Mouse (Mus musculus) embryonic stem cell, embryonic (primary cell): ENCODE measurements at regions not wholly inside any gene's neighbourhood (a gene's known extent, or its start where the extent isn't known, plus 50 kb on each side); places are given as distances from the start of the nearest gene placed in this dataset.

ENCODE experiments used
- CTCF ChIA-PET, 4 experiments: fragments of 300-600 bp in 2 of 4; fragments of 350-600 bp in 2 of 4; sonication (Branson Sonifier 250); formaldehyde crosslinking; loops; one replicate each; lab custom pipeline; 2022; ENCODE audit warnings: inconsistent platforms in 2 of 4; lab: Charles Lee
- POLR2A ChIA-PET, 4 experiments: fragments of 300-600 bp in 2 of 4; fragments of 350-600 bp in 2 of 4; sonication (Branson Sonifier 250); formaldehyde crosslinking; loops; one replicate each; lab custom pipeline; 2022; ENCODE audit warnings: antibody characterized with exemption in 4 of 4, inconsistent platforms in 1 of 4; lab: Charles Lee

DNA sequence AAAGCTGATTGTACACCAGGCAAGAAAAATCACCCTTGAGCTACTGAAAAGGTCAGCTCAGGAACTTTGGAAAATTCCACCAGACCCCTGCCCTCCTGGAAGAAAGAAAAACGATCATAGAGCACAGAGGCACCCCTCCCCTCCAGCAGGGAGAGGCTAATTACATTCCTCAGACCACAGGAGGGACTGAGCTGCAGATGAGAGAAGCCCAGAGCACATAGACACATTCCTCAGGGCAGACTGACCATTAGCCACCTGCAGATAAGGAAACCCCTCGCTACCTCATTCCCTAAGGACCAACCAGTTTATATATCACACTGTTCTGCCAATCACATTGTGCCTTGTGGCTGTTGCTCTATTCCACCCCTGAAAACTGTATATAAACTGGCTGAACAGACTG lies 230.3 kb downstream of the Parp8 start:
- ChIA-PET POLR2A (interaction anchor here in 1 of 4 experiments (0.8 kb wide), 1 partner anchor 10 kb away, joined by 3 read pairs; no protein-coding TSS in a partner anchor), CTCF (no interaction called here)

DNA sequence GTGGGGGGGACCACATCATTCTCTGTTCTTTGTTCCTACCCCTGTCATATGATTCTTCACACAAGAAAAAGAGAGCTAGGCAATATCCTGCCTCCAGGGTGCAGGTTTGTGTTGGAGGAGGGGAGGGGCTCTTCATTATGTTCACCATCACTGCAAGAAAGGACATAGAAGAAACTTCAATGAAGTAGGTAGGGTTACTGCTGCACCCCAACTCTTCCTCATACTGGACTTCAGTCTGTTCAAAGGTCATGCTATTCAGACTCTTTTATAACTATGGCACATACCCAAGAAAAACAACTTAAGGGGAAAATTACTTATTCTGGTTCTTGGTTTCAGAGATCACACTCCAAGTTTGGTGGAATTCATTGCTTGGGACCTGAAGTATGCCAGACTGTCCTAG lies 243.7 kb downstream of the Parp8 start:
- ChIA-PET POLR2A (no interaction called here), CTCF (no interaction called here)

DNA sequence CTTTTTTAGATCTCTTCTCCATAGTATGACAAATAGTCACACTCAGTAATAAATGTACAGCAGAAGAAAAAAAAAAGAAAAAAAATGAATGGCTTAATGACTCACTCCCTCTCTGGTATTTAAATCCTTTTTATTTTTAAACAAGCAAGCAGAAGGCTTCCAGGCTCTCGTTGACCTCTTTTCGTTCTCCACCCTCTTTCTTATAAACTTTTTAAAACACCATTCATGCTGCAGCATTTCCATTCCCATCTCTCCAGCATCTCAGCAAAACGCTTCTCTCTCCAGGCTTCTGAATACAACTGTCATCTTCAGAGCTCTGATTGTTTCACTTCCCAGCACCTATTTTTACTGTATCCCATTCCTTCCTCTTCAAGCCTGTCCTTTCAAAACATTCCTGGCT lies 259.8 kb downstream of the Parp8 start:
- CTCF ChIA-PET = no interaction called here
- POLR2A ChIA-PET = interaction anchor here in 1 of 4 experiments (0.5 kb wide), 1 partner anchor 450 kb away, joined by 3 read pairs; no protein-coding TSS in a partner anchor

DNA sequence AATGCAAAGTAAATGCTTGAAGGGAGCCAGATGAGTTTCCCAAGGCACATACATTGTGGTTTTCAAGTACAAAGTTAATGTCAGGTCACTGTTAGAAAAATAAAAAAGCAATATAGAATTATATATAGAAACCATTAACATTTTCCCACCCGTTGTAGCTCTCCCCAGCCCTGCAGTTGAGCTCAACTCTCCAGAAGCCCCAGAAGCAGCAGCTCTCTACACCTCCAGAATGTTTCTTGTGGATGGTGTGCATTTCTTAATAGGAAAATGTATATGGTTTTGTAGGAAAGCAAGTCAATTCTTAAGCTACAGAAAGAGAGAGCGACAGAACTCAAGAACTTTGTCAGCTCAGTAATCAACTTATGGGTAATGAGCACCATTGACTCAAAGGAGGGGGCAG lies 265.4 kb downstream of the Parp8 start:
- CTCF ChIA-PET = interaction anchor here in 1 of 4 experiments (0.8 kb wide), 1 partner anchor 177 kb away, joined by 3 read pairs; no protein-coding TSS in a partner anchor
- POLR2A ChIA-PET = no interaction called here

DNA sequence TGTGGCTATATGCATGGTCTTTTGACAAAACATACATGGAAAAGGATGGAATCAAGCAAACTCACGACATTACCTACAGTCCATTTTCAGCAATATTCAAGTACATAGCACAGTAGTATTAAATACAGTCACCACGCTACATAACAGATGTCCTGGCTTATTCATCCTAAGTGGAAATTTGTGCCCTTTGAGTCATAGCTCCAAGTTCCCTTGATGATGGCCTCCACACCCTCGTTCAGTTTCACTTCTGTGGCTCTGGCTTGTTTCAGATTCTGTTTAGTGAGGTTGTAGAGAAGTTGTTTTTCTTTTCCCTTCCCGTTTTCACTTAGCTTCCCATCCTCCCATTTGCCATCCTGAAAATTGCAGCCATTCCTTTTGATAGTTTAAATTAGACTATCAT lies 284.5 kb downstream of the Parp8 start:
- POLR2A ChIA-PET = interaction anchor here in 1 of 4 experiments (0.6 kb wide), 1 partner anchor 8 kb away, joined by 3 read pairs; no protein-coding TSS in a partner anchor
- CTCF ChIA-PET = no interaction called here

DNA sequence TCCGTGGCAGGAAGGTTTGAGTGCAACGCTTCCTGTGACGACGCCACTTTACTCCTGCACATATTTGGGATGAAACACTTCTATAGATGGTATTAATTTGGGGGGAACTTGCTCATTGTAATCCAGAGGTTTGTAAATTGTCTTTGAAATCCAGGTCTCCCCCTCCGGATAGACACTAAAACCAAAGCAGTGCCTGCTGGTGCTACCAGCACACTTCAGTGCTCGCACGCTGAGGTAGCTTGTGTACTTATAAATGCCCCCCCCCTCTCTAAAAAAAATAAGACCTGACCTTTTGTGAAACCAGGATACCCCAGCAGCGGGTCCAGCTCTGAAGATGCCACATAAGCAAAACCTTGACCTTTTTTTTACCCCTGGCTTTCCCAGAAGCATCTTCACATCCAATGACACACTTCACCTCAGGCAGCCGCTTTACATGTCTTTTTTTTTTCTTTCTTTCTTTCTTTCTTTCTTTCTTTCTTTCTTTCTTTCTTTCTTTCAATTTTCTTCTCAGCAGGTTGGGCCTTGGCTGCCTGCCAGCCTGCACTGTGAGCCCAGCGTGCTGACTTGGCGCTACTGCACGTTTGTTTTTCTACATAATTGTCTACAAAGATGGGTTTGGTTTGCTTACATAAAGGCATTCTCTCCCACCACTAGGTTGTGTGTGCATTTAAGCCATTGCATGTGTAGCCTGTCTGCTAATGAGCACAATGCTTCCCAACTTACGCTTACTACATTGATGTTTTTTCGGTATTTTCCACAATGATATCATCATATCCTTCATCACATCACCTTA lies 301.8 kb downstream of the Parp8 start:
- CTCF ChIA-PET = no interaction called here
- POLR2A ChIA-PET = interaction anchor here in 1 of 4 experiments (0.7 kb wide), 1 partner anchor 237 kb away, joined by 3 read pairs; no protein-coding TSS in a partner anchor

DNA sequence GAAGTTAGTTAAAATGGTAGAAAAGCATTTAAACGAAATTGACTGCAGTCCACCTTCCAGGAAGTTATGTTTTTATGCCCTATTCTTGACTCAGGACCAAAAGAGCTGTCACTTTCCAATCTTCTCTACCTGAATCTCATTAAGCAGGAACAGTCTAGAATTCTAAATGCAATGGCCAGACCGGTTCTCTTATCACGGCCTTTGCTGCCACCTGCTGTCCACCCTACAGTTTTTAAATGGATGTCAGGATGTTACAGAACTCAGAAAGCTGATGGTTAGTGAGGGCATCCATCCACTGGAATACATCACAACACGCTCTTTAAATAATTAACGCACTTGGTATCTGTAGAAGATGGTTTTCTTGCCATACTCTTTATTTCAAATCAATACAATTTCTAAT lies 310.5 kb downstream of the Parp8 start:
- ChIA-PET POLR2A (no interaction called here), CTCF (interaction anchor here in 2 of 4 experiments (0.7 to 1.1 kb wide), 3 partner anchors 28 to 1484 kb away, joined by 3 to 4 read pairs (median 3); no protein-coding TSS in a partner anchor)

DNA sequence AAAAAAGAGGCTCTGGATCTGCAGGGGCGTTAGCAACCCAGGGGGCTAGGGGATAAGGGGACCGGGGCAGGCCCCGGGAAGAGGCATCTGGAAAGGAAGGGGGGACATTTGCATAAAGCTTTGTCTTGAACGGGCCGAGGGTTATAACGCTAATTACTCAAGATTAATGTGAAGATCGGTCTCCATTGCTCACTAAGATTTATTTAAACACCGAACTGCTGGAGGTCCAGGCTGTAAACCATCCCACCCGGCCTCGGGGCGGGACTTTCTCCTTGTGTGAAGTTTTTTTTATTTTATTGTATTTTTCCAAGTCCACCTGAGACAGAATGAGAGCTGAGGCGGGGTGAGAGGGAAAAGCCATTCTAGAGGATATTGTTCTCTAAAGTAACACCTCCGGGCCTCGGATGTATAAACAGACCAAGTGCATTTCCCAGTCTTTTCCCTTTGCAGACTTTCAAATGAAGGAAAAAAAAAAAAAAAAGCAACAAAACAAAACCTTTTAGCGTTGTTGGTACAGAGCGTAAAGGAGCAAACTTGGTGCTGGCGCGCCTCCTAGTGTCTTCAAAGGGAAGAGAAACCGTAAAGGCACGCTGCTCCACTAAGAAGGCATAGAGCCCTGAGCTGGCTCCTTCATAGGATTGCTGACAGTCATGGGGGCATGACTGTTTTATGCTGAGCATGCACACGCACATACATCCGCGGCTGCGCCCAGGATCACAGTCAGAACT lies 313.3 kb downstream of the Parp8 start:
- ChIA-PET POLR2A (interaction anchor here in 2 of 4 experiments (0.6 to 0.7 kb wide), 5 partner anchors 45 to 402 kb away, joined by 3 to 5 read pairs (median 3); no protein-coding TSS in a partner anchor), CTCF (interaction anchor here (0.6 to 1.5 kb wide), 23 partner anchors 16 to 1730 kb away, joined by 3 to 11 read pairs (median 4); partner anchors contain the start of gene Isl1 (in 1 of the 4))

DNA sequence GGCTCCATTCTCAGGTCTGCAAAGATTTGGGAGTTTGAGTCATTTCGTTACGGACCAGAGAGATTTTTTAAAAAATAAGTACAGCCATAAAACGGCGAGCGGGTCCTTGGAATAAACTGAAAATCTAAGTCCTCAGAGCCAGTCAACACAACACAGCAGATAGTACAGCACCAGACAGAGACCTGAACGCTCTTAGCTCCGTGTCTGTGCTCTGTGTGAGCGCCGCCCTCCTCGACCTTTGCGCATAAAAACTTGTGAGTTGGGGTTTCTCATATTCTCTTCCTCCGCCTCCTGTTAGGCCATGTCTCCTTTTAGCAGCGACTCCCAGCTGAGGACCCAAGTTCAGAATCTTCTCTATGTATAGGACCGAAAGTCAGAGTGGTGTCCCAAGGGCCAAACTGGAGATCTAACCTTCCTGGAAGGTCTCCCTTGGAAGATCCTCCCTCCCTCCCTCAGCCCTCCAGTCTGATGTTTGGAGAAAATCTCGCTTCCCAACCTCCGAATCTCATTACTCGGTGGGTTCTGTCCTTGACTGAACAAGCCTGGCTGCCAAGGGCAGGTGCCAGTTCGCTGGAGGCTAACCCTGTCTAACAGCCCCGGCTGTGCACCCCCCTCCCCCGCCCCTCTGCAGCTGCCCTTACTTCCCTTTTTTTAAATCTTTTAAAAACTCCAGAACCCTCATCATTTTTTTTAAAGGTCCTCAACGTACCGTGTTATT lies 314.0 kb downstream of the Parp8 start:
- CTCF ChIA-PET = interaction anchor here in 2 of 4 experiments (0.7 to 1.5 kb wide), 5 partner anchors 50 to 1481 kb away, joined by 3 to 11 read pairs (median 4); no protein-coding TSS in a partner anchor
- POLR2A ChIA-PET = interaction anchor here in 2 of 4 experiments (0.6 to 0.7 kb wide), 3 partner anchors 45 to 177 kb away, joined by 3 read pairs; no protein-coding TSS in a partner anchor

DNA sequence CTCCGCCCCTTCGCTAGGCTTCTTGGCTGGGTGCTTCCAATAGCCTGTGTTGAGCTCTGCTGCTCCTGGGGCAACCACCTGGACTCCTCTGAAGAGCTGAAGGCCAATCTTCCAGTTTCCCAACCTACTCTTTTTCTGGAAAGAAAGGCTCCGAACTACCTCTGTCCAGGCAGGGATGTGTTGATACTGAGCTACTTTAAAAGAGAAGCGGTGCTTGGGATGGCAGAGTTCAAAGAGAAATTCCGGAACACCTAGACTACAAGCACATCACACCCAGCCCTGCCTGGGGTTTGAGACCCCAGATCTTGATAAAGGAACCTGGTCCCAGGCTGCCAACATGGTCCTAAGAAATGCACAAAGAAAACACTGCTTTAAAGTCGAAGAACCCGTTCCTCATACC lies 315.7 kb downstream of the Parp8 start:
- POLR2A ChIA-PET = interaction anchor here in 1 of 4 experiments (0.5 kb wide), 1 partner anchor 46 kb away, joined by 3 read pairs; no protein-coding TSS in a partner anchor
- CTCF ChIA-PET = no interaction called here

DNA sequence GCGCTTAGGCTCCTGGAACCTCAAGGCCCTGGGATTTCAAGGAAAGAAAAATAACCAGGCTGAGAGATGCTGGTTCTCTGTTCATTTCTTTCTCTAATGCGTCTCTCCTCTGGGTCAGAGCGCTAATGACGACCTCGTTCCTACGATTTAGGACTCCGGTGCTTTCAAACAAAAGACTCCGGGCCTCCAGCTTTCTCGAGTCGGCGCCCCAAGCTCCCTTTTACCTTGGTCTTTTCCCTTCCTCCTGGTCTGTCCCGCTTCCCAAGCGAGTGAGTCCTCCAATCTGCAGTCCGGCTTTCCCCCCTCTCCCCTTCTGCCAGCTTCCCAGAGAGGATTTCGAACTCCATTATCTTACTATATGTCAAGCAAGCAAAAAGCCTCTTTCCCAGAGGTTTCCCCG lies 316.5 kb downstream of the Parp8 start:
- POLR2A ChIA-PET = no interaction called here
- CTCF ChIA-PET = no interaction called here

DNA sequence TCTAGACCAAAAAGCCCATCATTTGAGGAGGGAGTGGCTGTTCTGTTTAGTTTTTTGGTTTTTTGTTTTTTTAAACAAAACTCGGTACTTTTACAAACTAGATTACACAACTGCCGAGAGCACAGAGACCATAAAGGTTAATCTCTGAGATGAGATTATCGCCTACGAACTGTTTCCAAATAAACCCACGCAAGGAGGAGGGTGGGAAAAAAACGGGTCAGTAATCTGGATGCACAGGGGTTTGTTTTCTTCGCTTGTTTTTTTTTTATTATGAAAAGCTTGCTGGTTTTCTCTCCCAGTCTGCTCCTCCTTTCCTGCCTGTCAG lies 316.9 kb downstream of the Parp8 start:
- ChIA-PET CTCF (no interaction called here), POLR2A (no interaction called here)

DNA sequence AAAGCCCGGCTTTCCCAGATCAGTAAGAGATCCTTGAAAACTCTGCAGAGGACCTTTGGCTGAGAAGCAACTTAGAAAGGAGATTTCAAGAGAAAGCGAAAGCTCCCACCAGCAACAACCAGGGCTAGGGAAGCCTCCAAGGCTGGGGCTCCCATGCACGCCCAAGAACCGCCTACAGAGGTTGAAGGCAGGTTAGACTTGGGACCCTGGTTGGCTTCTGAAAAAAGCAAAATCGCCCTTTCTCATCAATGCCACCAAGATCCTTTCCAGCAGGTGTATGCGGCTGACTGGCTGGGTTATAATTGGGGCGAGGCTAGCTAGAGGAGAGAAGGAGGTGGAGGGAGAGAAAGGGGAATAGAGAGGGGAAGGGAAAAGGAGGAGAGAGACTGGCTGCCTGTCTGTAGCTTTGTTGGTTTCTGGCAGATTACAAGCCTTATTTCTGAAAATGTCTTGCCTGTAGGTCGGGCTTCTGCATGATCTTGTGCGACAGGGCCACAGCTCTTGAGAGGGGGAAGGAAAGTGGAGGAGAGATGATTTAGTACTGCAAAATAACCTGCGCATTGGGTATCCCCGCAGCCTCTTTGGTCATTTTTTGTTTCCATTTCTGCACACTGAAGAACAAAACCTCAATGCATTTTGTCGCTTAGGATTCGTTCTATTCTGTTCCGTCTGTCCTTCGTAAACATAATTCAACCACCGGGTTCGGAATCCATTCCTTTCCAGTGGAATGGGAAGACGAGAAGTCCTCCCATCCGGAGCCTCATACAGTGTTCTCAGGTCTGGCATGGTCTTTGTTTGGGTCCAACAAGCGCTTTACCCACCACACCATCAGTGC lies 317.5 kb downstream of the Parp8 start:
- CTCF ChIA-PET = interaction anchor here in 1 of 4 experiments (0.5 kb wide), 1 partner anchor 1478 kb away, joined by 4 read pairs; no protein-coding TSS in a partner anchor

DNA sequence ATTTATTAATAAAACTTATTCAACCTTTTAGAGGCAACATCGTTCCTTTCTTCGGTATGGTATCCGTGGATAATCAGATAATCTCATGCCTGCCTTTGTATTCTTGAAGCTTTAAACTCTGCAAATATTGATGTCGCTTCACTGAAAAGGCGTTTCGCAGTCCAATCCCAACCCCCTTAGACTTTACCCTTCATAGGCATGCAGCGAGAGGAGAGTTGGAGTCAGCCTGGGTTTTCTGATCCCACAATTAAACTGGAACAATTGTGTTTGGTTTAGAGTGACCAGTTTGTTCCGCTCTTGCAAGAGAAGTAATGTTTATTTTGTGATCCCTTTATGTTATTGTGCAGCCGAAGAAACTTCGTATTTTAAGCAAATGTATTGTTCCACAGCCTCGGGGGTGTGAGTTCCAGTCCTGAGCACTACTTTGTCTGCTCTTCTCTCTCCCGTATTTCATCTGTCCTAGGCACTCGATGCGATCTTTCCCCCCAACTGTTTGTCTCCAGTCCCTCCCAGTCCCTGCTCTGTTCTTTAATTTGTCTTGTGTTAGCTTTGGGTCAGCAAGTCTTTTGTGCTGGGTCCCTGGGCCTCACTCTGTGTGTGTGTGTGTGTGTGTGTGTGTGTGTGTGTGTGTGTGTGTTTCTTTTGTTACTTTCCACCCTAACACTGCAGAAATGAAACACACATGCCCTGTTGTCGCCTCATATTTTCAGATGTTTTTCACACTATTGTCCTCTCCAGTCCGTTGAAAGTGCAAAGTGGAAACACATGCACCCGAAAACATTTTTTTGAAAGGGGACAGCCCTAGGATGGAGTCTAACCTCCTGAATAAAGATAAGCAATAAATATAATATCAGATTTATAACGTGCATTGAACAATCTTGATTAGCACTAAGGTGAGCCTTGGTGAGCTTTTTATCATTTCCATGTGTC lies 318.7 kb downstream of the Parp8 start:
- CTCF ChIA-PET = interaction anchor here in 1 of 4 experiments (0.6 kb wide), 1 partner anchor 511 kb away, joined by 9 read pairs; no protein-coding TSS in a partner anchor
- POLR2A ChIA-PET = interaction anchor here in 2 of 4 experiments (0.6 kb wide), 2 partner anchors 57 to 491 kb away, joined by 3 to 4 read pairs; no protein-coding TSS in a partner anchor

More for the DNA sequence above, 317.5 kb downstream of the Parp8 start:
- POLR2A ChIA-PET = no interaction called here

DNA sequence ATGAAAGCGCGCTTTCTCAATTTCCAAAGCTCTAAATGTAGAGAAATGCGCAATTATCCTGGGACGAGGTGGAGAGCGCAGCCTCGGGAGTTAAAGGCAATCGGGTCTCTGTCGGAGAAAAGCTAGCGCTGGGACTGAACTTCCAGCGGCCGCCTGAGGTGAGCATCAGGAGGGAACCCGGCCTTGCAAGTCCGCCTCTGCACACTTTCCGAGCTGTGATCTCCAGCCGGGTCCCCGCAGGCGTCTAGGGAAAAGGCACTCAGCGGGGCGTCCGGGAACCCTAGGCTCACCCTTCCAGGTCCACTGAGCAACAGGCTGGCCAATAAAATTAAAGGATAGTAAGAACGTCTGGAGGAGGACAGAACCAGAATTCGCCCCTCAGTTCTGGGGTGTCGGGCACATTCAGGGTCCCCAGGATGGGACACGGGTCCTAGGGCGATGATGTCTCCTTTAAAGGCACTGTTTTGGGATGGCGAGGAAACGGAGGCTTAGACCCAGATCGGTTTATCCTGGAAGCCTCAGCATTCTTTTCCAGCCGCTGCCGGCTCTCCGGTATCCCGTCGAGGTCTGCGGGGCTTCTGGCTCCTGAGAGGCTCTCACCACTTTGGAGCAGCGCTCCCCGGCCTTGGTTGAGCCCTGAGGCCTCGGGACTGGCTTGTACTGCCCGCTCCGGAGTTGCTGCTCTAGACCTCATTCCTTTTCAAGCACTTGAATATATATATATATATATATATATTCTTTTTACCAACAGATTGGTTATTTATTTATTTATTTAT lies 319.5 kb downstream of the Parp8 start:
- CTCF ChIA-PET = interaction anchor here in 1 of 4 experiments (0.6 kb wide), 1 partner anchor 1010 kb away, joined by 3 read pairs; no protein-coding TSS in a partner anchor
- POLR2A ChIA-PET = interaction anchor here in 1 of 4 experiments (0.6 kb wide), 1 partner anchor 39 kb away, joined by 4 read pairs; no protein-coding TSS in a partner anchor

DNA sequence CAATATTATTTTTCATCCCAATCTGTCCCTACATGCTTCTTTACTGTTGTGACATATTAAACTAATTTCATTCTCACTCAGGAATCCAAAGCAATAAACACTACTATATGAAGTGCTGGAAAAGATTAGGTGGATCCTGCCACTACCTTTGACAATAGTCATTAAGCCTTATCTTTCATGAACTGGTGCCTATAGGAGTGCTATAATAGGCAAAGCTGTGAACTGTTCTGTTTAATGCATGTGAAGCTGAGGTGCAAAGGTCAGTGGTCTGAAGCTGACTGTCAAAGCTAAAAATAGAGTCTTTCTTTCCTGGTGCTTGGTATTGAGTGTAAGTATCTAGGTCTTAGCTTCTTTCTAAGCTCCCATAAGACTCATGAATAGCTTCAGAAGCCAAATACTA lies 336.6 kb downstream of the Parp8 start:
- CTCF ChIA-PET = no interaction called here
- POLR2A ChIA-PET = no interaction called here
